Mouse (Mus musculus): ENCODE measurements at regions not wholly inside any gene's neighbourhood (a gene's known extent, or its start where the extent isn't known, plus 50 kb on each side); places are given as distances from the start of the nearest gene placed in this dataset.

GRCm38 (mm10) chr7:40052255-40052654 is 534.7 kb downstream of the Zfp619 start:
- Histone ChIP-seq H3K9me3 (ENCODE audit: control insufficient read depth, low read length) (no peaks in the 10 kb centered on the region), H3K27me3 (ENCODE audit: control insufficient read depth, insufficient read depth, low read length) (no peaks in the 10 kb centered on the region), H3K4me3 (ENCODE audit: control insufficient read depth in 1 of 2, insufficient read depth in 1 of 2, low read depth in 1 of 2, low read length in 2 of 2) (no peak overlapping the region), H3K36me3 (ENCODE audit: control insufficient read depth, insufficient read depth, low read length) (no peaks in the 10 kb centered on the region), H3K27ac (replicated peaks in 1 of 2; ENCODE audit: control insufficient read depth in 1 of 2, insufficient read depth in 1 of 2, low read depth in 2 of 2, low read length in 2 of 2) (no peak overlapping the region), H3K4me2 (ENCODE audit: low read length) (no peak overlapping the region), H3K9ac (ENCODE audit: low read length) (no peak overlapping the region), H3K4me1 (ENCODE audit: control insufficient read depth in 2 of 2, insufficient read depth in 2 of 2, low read length in 2 of 2) (no peaks in the 10 kb centered on the region)
- no peak for ATAC-seq (ENCODE audit: insufficient number of reproducible peaks, insufficient read depth, low FRiP score, low read depth)
- WGBS, result 57% methylated on average over 2 of the region's 2 CpGs

GRCm38 (mm10) chr7:40058836-40059235 is 541.3 kb downstream of the Zfp619 start:
- no peak overlapping the region for H3K4me2 ChIP-seq (ENCODE audit: low read length)
- H3K27me3 ChIP-seq (ENCODE audit: control insufficient read depth, insufficient read depth, low read length), result no peaks in the 10 kb centered on the region
- no peak overlapping the region for H3K9ac ChIP-seq (ENCODE audit: low read length)
- H3K4me1 ChIP-seq (ENCODE audit: control insufficient read depth in 2 of 2, insufficient read depth in 2 of 2, low read length in 2 of 2), result no peaks in the 10 kb centered on the region
- WGBS, result 56% methylated on average over 4 of the region's 4 CpGs
- no peak for ATAC-seq (ENCODE audit: insufficient number of reproducible peaks, insufficient read depth, low FRiP score, low read depth)
- H3K9me3 ChIP-seq (ENCODE audit: control insufficient read depth, low read length), result no peaks in the 10 kb centered on the region
- H3K36me3 ChIP-seq (ENCODE audit: control insufficient read depth, insufficient read depth, low read length), result no peaks in the 10 kb centered on the region
- H3K27ac ChIP-seq (replicated peaks in 1 of 2; ENCODE audit: control insufficient read depth in 1 of 2, insufficient read depth in 1 of 2, low read depth in 2 of 2, low read length in 2 of 2), result no peak overlapping the region
- H3K4me3 ChIP-seq (ENCODE audit: control insufficient read depth in 1 of 2, insufficient read depth in 1 of 2, low read depth in 1 of 2, low read length in 2 of 2), result no peak overlapping the region

GRCm38 (mm10) chr7:40064631-40065030 is 547.1 kb downstream of the Zfp619 start:
- WGBS, result 26% methylated on average over 2 of the region's 2 CpGs
- Histone ChIP-seq H3K27ac (replicated peaks in 1 of 2; ENCODE audit: control insufficient read depth in 1 of 2, insufficient read depth in 1 of 2, low read depth in 2 of 2, low read length in 2 of 2) (no peak overlapping the region), H3K4me2 (ENCODE audit: low read length) (no peak overlapping the region), H3K4me3 (ENCODE audit: control insufficient read depth in 1 of 2, insufficient read depth in 1 of 2, low read depth in 1 of 2, low read length in 2 of 2) (no peak overlapping the region), H3K4me1 (ENCODE audit: control insufficient read depth in 2 of 2, insufficient read depth in 2 of 2, low read length in 2 of 2) (no peaks in the 10 kb centered on the region), H3K36me3 (ENCODE audit: control insufficient read depth, insufficient read depth, low read length) (no peaks in the 10 kb centered on the region), H3K9ac (ENCODE audit: low read length) (no peak overlapping the region), H3K9me3 (ENCODE audit: control insufficient read depth, low read length) (no peaks in the 10 kb centered on the region), H3K27me3 (ENCODE audit: control insufficient read depth, insufficient read depth, low read length) (no peaks in the 10 kb centered on the region)
- ATAC-seq (ENCODE audit: insufficient number of reproducible peaks, insufficient read depth, low FRiP score, low read depth), result no peak

DNA sequence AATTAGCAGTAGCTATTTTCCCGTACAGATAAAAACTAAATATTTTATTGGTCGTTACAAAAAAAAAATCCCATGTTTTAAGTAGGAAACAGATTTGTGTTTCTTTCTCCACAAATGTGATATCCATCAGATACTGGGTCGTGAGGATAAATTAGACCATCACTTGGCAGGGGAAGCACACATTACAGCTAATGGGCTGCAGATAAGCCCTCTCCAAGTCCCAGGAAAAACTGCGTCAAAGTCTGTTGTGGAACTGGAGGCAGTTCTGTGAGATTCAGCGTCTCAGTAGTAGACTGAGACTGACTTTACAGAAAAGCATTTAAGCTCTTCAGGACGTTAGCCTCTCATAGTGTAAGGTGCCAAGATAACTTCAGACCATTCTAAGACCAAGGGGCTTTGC is 548.0 kb downstream of the Zfp619 start:
- no peak for ATAC-seq (ENCODE audit: insufficient number of reproducible peaks, insufficient read depth, low FRiP score, low read depth)
- WGBS, result 35% methylated on average over 6 of the region's 6 CpGs
- Histone ChIP-seq H3K36me3 (ENCODE audit: control insufficient read depth, insufficient read depth, low read length) (no peaks in the 10 kb centered on the region), H3K4me3 (ENCODE audit: control insufficient read depth in 1 of 2, insufficient read depth in 1 of 2, low read depth in 1 of 2, low read length in 2 of 2) (no peak overlapping the region), H3K9ac (ENCODE audit: low read length) (no peak overlapping the region), H3K27me3 (ENCODE audit: control insufficient read depth, insufficient read depth, low read length) (no peaks in the 10 kb centered on the region), H3K9me3 (ENCODE audit: control insufficient read depth, low read length) (no peaks in the 10 kb centered on the region), H3K27ac (replicated peaks in 1 of 2; ENCODE audit: control insufficient read depth in 1 of 2, insufficient read depth in 1 of 2, low read depth in 2 of 2, low read length in 2 of 2) (no peak overlapping the region), H3K4me2 (ENCODE audit: low read length) (no peak overlapping the region), H3K4me1 (ENCODE audit: control insufficient read depth in 2 of 2, insufficient read depth in 2 of 2, low read length in 2 of 2) (no peaks in the 10 kb centered on the region)

DNA sequence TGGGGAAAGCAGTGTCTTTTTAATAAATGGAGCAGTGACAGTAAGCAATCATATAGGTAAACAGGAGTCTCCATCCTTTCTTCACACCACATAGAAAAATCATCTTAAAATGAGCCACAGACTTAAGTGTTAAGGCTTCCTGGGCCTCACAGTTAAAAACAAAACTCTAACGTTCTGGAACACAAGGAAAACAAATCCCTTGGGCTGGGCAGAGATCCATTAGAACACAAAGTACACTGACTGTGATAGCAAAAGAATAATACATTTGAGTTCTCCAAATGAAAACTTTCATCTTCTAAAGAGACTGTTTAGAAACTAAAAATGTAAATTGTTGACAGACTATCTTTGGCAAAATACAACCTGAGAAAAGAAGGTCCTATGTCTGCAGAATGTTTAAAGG is 549.8 kb downstream of the Zfp619 start:
- no peak for ATAC-seq (ENCODE audit: insufficient number of reproducible peaks, insufficient read depth, low FRiP score, low read depth)
- Histone ChIP-seq H3K9me3 (ENCODE audit: control insufficient read depth, low read length) (no peaks in the 10 kb centered on the region), H3K36me3 (ENCODE audit: control insufficient read depth, insufficient read depth, low read length) (no peaks in the 10 kb centered on the region), H3K4me2 (ENCODE audit: low read length) (no peak overlapping the region), H3K27ac (replicated peaks in 1 of 2; ENCODE audit: control insufficient read depth in 1 of 2, insufficient read depth in 1 of 2, low read depth in 2 of 2, low read length in 2 of 2) (no peak overlapping the region), H3K4me3 (ENCODE audit: control insufficient read depth in 1 of 2, insufficient read depth in 1 of 2, low read depth in 1 of 2, low read length in 2 of 2) (no peak overlapping the region), H3K4me1 (ENCODE audit: control insufficient read depth in 2 of 2, insufficient read depth in 2 of 2, low read length in 2 of 2) (no peaks in the 10 kb centered on the region), H3K27me3 (ENCODE audit: control insufficient read depth, insufficient read depth, low read length) (no peaks in the 10 kb centered on the region), H3K9ac (ENCODE audit: low read length) (no peak overlapping the region)
- 51% methylated on average over 1 of the region's 1 CpGs for WGBS

GRCm38 (mm10) chr7:40071313-40071712 is 553.7 kb downstream of the Zfp619 start:
- Histone ChIP-seq H3K4me1 (ENCODE audit: control insufficient read depth in 2 of 2, insufficient read depth in 2 of 2, low read length in 2 of 2) (no peaks in the 10 kb centered on the region), H3K27me3 (ENCODE audit: control insufficient read depth, insufficient read depth, low read length) (no peaks in the 10 kb centered on the region), H3K27ac (replicated peaks in 1 of 2; ENCODE audit: control insufficient read depth in 1 of 2, insufficient read depth in 1 of 2, low read depth in 2 of 2, low read length in 2 of 2) (no peak overlapping the region), H3K9me3 (ENCODE audit: control insufficient read depth, low read length) (no peaks in the 10 kb centered on the region), H3K9ac (ENCODE audit: low read length) (no peak overlapping the region), H3K36me3 (ENCODE audit: control insufficient read depth, insufficient read depth, low read length) (no peaks in the 10 kb centered on the region), H3K4me2 (ENCODE audit: low read length) (no peak overlapping the region), H3K4me3 (ENCODE audit: control insufficient read depth in 1 of 2, insufficient read depth in 1 of 2, low read depth in 1 of 2, low read length in 2 of 2) (no peak overlapping the region)
- 74% methylated on average over 2 of the region's 2 CpGs for WGBS
- ATAC-seq (ENCODE audit: insufficient number of reproducible peaks, insufficient read depth, low FRiP score, low read depth), result no peak

GRCm38 (mm10) chr7:40072478-40072877 is 554.9 kb downstream of the Zfp619 start:
- Histone ChIP-seq H3K27me3 (ENCODE audit: control insufficient read depth, insufficient read depth, low read length) (no peaks in the 10 kb centered on the region), H3K36me3 (ENCODE audit: control insufficient read depth, insufficient read depth, low read length) (no peaks in the 10 kb centered on the region), H3K27ac (replicated peaks in 1 of 2; ENCODE audit: control insufficient read depth in 1 of 2, insufficient read depth in 1 of 2, low read depth in 2 of 2, low read length in 2 of 2) (no peak overlapping the region), H3K9me3 (ENCODE audit: control insufficient read depth, low read length) (no peaks in the 10 kb centered on the region), H3K4me2 (ENCODE audit: low read length) (no peak overlapping the region), H3K9ac (ENCODE audit: low read length) (no peak overlapping the region), H3K4me1 (ENCODE audit: control insufficient read depth in 2 of 2, insufficient read depth in 2 of 2, low read length in 2 of 2) (no peaks in the 10 kb centered on the region), H3K4me3 (ENCODE audit: control insufficient read depth in 1 of 2, insufficient read depth in 1 of 2, low read depth in 1 of 2, low read length in 2 of 2) (no peak overlapping the region)
- no peak for ATAC-seq (ENCODE audit: insufficient number of reproducible peaks, insufficient read depth, low FRiP score, low read depth)
- WGBS, result 50% methylated on average over 1 of the region's 1 CpGs

DNA sequence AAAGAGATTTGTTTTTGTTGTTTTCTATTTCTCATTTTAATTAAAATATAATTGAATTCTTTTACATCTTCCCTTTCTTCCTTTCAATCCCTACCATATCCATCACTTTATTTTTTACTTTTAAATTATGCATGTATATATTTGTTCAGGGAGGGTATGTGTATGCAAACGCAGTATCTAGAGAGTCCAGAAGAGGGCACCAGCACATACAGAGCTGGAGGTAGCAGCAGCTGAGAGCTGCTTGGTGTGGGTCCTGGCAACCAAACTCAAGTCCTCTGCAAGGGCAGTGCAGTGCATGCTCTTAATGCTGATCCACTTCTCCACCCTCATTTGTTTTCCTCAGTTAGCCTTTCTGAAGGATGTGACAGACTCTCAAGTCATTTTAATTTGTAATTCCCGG is 568.7 kb downstream of the Zfp619 start:
- ATAC-seq (ENCODE audit: insufficient number of reproducible peaks, insufficient read depth, low FRiP score, low read depth), result no peak
- Histone ChIP-seq H3K27ac (replicated peaks in 1 of 2; ENCODE audit: control insufficient read depth in 1 of 2, insufficient read depth in 1 of 2, low read depth in 2 of 2, low read length in 2 of 2) (no peak overlapping the region), H3K4me2 (ENCODE audit: low read length) (no peak overlapping the region), H3K4me3 (ENCODE audit: control insufficient read depth in 1 of 2, insufficient read depth in 1 of 2, low read depth in 1 of 2, low read length in 2 of 2) (no peak overlapping the region), H3K36me3 (ENCODE audit: control insufficient read depth, insufficient read depth, low read length) (no peaks in the 10 kb centered on the region), H3K9ac (ENCODE audit: low read length) (no peak overlapping the region), H3K27me3 (ENCODE audit: control insufficient read depth, insufficient read depth, low read length) (no peaks in the 10 kb centered on the region), H3K4me1 (ENCODE audit: control insufficient read depth in 2 of 2, insufficient read depth in 2 of 2, low read length in 2 of 2) (no peaks in the 10 kb centered on the region), H3K9me3 (ENCODE audit: control insufficient read depth, low read length) (0 out of 2 replicates have a peak, but pooled peaks cover 2% of the 10 kb centered on the region)
- 53% methylated on average over 2 of the region's 2 CpGs for WGBS
